Mouse (Mus musculus): Measurements from ENCODE around the gene Ccdc125.

The Ccdc125 gene

DNA sequence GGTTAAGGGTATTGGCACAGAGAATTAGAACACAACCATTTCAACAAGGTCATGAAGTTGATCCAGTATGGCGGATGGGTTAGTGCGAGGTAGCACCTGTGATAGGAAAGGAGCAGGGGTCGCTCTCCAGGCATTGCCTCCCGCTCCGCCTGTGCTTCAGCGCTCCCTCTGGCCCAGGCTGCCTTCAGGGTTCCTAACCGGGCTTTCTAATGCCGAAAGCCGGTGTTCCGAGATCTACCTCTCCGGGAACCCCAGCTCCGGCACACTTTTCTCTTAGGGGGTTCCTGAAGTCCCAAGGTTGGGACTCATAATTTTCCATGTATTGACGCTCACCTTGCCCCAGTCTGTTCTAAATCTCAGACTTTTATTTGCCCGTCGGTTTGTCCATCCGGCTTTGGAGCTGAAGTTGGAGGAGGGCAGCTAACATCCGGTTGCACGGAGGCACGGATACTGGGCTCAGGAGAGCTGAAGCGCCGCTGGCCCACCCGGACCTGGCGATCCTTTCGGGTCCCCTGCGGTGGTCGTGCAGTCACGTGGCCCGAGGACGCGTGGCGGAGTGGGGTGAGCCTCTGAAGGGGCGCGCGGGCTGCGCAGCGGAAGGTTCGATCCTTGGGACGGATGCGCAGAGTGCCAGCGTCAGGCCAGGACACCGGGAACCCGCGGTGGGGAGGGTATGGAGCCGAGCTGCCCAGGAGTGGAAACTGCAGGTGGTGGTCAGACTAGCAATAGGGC is at the start of gene Ccdc125:
Gene Ccdc125, plus strand, starts transcription at position 427 of the 732 bp plus-strand sequence.
- DNase-seq (ENCODE audit: extremely low spot score, low spot score), result peak; percentile 64

DNA sequence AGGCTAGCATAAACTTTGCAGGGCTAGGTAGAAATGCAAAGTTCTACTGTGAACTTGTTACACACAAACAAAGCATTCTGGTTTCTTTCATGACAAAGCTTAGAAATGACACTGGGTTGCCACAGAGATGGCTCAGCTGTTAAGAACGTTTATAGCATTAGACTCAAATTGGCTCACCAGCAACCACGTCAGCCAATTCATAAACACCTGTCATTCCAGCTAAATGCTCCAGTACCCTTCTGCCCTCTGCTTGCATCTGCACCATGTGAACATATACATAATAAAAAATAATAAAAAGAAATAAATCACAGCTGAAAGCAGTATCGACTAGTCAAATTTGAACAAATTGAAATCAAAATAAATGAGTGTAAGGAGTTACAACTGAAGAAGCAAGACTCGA is 47.3 kb upstream of the Ccdc125 start:
- DNase-seq (ENCODE audit: extremely low spot score, low spot score), result no peak

DNA sequence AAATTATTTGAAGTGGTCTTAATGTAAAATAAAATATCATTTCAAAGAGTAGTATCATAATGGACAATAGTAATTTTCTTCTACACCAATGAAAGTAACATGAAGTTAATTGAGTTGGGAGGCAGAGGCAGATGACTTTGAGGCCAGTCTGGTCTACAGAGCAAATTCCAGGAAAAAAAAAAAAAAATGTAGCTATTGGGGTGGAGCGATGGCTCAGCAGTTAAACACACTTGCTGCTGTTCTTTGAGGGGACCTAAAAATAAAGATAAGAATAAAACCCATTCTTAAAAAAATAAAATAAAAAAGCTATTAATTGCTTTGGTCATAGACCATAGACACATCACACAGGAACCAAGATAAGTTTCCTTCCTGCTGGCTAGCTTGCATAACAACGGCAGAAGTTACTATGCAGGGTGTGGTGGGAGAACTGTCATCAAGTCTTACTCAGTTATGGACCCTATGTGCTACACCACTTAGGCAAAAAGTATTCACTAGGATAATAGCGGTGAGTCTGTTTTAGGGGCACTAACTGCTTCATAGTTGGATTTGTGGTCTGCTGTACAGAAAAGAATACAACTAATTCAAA is 35.3 kb upstream of the Ccdc125 start:
- DNase-seq (ENCODE audit: extremely low spot score, low spot score), result no peak

DNA sequence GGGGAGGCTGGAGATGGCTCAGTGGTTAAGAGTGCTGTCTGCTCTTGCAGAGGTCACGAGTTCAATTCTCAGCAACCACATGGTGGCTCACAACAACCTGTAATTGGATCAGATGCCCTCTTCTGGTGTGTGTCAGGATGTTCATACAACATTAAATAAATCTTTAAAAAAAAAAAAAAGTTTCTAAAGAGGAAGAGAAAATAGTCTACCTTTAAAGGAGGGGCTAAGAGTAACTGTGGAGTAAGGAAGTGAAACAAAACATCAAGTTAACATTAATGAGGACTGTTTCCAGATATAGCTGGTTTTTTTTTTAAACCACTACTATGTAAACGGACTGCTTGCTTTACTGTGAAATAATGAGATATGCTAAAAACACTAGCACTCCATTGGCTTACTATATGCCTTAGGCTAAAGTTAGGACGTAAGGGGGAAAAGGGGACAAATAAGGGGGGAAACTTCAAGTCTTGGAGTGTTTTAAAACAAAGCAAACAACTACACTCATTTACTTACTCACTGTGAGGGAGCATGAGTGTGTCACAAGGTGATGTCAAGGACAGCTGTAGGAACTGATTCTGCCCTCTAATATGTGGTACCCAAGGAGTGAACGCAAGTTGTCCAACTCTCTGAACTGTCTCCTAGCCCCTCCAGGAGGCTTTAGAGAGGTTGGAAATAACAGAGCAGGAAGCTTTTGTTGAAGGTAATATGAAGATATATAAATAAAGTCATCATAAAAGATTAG is 26.9 kb upstream of the Ccdc125 start:
- no peak for DNase-seq (ENCODE audit: extremely low spot score, low spot score)

DNA sequence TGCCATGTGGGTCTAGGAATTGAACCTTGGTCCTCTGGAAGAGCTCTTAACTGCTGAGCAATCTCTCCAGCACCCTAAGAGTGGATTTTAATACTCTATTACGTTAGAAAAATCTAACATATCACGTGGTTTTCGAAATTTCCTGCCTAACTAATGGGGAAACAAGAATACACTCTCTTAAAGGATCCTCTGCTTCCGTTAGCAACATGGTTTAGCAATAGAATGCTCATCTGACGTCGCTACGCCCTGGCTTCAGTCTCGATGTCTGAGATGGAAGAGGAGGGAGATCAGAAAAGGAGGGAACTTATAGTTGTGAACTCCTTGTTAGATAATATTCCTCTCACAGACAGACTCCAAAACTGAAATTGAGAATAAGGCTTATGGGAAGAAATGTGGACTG is 21.3 kb upstream of the Ccdc125 start:
- no peak for DNase-seq (ENCODE audit: extremely low spot score, low spot score)

DNA sequence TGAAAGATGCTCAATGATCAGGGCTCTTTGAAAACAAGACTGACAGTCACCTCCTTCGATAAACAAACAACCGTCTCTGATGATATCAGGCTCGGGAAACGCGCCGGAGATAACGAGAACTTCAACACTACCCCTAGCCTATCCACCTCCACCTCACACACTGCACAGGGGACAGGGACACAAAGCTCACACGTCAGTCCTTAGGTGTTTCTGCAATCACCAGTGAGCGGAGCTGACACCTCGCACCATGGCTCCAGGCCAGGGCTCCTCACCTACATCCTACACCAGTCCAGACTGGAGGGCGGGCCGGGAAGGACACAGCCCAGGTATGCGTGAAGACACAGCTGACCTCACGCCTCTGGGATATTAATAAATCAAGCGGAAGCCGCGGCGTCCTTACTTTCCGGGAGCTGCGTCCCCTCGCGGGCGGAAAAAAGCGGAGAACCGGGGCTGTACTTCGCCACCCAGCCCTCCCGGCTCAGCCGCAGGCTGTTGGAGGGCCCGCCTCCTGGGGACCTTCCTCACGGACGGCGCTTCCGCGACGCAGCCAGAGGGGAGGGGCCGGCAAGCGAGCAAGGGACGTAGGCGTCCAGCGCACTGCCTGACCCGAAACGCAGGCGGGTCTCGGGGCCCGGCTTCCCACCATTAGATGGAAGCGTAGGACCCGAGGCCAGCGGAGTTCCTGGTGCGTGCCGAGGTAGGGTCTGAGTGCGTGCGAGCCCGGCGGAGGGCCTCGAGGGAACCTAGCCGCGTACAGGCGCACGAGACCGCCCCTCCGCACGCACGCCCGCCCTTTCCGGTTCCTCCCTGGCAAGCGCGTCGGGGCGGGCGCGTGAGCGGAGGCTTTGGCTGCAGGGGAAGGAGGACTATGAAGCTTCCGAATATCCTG is 18.7 kb upstream of the Ccdc125 start, which contains the start of the genes Ak6 and Rad17:
Gene Ak6, plus strand, starts transcription at position 430 of the 889 bp plus-strand sequence.
Gene Rad17, minus strand, starts transcription at position 502 of the 889 bp plus-strand sequence.
- peak; percentile 94 for DNase-seq (ENCODE audit: extremely low spot score, low spot score)

DNA sequence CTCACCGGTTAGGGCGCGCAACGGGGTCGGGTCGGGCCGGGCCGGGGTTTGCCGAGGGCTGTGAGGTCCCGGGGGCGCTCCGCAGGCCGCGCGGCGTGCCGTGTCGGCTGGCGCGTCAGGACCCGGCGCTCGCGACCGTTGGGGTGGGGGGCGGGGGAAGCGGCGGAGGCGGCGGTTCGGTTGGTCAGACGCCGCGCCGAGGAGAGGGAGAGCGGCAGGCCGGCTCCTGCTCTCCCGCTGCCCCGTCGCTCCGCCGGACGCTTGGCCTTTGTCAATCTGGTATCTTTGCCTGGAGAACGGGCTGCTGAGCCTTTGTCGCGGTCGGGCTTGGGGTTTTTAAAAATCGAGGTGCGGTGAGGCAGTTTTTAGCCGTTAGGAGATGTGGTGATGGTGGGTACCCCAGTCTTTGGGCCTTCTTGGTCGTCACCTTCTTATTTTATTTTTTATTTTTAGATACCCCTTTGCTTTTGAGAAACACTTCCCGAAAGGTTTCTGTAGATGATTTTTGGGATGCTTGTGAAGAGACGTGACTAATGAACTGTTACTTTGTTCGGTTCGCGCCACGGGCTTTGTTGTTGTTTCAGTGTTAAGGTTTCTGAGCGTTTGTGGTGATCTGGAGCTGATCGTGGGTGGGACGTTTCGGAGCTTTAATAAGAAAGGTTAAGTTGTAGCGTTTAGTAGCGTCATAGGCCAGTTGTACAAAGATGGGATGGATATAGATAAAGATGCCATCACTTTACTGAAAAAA is 17.9 kb upstream of the Ccdc125 start, which contains the start of gene Taf9:
Gene Taf9, plus strand, starts transcription at position 141 of the 748 bp plus-strand sequence.
- DNase-seq (ENCODE audit: extremely low spot score, low spot score), result no peak

DNA sequence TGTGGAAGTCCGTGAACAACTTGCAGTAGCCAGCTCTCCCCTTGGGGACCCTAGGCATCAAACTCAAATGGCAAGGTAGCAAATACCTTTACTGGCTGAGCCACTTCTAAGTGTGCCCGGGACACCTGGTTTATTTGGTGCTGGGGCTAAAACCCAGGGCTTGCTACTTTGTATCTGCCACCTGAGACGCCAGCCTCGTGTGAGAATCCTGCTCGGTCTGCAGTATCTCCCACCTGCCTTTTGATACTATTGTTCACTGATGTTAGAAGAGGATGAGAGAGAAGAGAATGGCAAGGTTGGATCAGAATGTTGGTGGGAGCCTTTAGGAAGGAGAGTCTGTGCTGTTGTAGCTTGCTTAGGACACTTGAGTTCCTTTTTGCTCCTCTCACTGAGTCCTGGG is 11.4 kb upstream of the Ccdc125 start:
- DNase-seq (ENCODE audit: extremely low spot score, low spot score), result no peak

DNA sequence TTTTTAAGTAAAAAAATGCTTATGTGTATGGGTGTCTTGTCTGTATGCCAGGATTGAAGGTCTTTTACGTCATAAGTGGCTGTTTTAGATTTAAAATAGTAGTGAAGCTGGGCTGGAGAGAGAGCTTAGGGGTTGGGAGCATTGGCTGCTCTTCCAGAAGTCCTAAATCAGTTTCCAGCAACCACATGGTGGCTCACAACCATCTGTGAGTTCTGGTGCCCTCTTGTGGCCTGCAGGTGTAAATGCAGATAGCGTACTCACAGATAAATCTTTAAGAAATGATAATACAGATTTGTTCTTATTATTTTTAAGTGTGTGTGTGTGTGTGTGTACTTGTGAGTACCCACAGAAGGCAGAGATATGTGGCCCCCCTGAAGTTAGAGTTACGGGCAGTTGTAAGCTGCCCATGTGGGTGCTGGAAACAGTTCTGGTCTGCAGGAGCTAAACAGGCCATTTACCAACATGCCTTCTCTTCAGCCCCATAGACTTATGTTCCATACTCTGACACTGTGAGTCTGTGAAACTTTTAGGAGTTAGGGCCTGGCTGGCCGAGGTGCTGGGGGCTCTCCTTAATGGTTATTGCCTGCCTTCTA is 9.6 kb upstream of the Ccdc125 start:
- peak; percentile 58 for DNase-seq (ENCODE audit: extremely low spot score, low spot score)

DNA sequence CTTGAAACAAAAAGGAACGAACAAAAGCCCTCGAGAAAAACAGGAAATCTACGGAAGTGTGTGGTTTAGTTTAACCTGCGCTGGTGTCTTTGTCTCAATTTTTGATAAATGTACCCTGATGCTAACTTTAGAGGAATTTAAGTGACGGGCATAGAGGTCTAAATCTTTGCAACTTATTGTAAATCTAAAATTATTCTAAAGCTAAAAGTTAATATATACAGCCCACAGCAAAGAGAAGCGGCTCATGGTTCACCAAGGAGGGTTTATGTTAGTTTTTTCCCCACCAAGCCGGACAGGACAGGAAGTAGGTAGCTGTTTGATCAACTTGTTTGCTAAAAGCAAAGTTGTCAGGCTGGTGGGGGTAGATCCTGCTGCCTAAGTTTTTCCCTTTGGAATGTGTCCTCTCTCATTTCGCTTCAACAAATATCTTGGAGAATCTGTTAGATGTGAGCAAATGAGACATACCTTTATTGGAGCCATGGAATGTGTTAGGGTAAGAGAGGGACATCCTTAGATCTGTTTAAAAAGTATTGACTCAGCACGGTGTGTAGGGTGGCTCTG is 744 bp downstream of the Ccdc125 start:
- no peak for DNase-seq (ENCODE audit: extremely low spot score, low spot score)

DNA sequence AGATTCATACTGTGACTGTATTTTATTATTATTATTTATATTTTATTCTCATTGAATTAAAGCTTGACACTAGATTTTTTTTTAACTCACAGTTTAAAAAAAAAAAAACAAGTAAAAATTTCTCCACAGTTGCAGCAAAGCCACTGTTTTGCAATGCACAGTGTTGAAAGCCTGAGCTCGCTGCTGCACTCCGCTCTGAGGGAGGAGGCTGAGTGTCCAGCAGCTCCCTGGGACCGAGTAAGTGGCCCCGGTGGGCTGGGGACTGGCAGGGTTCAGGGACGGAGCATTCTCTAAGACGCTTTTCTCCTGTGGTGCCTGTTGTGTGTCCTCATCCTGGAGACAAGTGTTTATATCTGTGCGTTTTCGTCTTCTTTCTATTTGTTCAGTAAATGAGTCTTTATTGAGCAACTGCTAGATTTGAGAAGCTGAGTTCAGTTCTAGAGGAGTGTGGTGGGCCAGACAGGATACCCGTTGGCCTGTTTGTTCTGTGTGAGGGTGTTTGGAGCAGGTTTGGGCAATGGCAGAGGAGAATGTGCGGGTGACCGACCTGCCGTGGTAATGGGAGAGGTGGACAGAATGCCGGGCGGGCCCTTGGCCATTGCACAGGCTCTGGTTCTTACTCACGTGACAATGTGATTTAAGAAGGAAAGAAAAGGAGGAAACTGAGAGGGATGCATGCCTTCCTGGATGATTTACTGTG is 6.6 kb downstream of the Ccdc125 start:
- DNase-seq (ENCODE audit: extremely low spot score, low spot score), result no peak

DNA sequence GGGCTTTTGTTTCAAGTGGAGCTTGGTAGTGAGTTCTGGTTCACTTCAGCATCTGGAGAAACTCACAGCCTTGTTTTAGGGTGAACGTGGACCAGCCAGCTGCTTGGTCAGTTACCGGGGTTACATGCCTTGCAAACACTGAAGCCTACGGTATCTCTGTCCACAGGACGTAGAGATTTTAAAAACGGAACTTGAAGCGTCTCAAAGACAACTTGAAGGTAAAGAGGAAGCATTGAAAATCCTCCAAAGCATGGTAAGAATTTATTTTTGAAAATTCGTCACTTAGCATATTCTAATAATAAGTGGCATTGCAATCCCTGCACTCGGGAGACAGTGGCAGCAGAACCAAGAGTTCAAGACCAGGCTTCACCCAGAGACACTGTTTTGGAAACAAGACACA is 12.1 kb downstream of the Ccdc125 start:
- no peak for DNase-seq (ENCODE audit: extremely low spot score, low spot score)

DNA sequence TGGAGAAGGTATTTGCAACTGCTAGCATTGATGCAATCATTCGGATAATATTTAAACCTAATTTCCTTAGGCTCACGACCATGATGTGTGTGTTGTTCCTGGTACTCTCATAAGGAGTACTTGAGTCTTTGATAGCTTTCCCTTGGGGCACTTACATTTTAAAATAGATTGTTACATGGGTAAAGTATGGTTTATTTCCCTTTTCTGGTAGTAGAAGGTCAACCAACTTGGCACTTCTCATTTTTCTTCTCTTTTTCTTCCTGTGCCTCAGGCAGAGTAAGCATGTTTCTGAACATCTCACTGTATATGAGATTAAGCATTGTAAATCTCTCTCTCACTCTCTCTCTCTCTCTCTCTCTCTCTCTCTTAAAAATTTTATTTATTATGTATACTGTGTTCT is 13.3 kb downstream of the Ccdc125 start:
- no peak for DNase-seq (ENCODE audit: extremely low spot score, low spot score)

DNA sequence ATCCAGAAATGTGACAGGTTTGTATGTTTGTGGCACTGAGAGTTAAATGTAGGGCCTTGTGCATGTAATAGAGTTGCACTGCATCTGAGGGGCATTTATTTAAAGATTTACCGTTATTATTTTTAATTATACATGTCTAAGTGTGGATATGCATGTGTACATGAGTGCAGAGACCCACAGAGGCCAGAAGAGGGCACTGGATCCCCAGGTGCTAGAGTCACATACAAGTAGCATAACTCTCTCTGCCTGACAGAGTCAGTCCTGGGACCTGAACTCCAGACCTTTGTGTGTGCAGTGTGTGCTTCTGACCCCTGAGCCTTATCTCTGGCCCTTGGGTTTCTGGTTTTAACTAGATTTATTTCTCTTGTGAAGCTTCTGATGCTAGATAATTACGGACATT is 14.8 kb downstream of the Ccdc125 start:
- DNase-seq (ENCODE audit: extremely low spot score, low spot score), result no peak

DNA sequence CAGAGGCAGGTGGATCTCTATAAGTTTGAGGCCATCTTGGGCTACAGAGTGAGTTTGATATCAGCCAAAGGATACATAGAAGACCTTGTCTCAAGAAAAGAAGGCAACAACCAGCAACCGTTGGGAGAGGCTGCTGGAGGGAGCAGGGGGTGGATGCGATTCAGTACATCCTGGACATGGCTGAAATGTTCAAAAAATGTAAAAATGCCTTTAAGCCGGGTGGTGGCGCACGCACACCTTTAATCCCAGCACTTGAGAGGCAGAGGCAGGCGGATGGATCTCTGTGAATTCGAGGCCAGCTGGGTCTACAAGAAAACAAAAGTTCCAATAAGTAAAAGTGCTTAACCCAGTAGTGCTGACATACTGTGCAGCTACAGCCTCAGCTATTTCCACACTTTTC is 18.0 kb downstream of the Ccdc125 start:
- DNase-seq (ENCODE audit: extremely low spot score, low spot score), result no peak

DNA sequence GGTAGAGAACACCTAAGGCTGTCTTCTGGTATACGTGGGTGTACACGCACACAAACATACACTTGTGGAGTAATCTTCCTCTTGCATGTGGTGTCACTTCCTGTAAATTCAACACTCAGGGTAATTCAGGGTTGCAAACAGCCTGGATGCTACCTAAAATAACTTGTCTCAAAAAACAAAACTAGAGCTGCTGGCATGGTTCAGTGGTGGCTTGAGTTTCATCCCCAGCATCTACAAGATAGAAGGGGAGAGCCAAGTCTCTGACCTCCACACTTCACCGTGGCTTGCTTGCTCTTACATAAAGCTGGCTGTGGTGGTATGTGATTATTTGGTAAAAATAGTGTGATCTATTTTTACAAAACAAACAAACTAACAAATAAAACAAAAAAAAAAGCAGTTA is 28.0 kb downstream of the Ccdc125 start:
- DNase-seq (ENCODE audit: extremely low spot score, low spot score), result no peak

DNA sequence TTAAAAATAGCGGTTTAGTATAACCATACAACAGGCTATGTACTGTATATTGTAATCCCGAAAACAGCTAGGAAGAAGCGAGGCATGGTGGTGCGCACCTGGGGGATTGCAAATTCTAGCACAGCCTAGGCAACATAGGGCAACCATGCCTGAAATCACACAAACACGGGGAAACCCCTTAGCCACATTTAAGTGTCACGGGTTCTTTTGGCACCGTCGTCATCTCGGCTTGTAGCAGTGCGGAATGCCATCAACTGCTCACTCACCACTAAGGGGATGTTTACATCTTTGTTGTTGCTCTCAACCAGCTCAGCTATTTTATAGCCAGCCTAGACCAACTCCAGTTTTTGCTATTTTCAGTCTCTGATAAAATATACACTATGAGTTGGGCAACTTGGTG is 29.3 kb downstream of the Ccdc125 start:
- no peak for DNase-seq (ENCODE audit: extremely low spot score, low spot score)

DNA sequence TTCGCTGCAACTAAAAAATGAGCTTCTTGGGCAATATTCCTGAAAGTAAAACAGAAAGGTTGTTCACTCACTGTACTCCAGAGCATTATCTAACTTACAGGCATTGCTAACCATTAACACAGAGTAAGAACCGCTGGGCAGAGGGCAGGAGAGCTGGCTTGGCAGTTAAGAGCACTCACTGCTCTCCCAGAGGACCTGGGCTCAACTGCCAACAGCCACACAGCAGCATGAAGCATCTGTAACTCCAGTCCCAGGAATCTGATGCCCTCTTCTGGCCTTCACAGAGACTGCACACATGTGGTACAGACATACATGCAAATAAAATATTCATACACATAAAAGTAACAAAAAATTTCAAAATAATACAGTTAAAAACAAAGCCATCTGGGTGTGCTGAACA is 34.0 kb downstream of the Ccdc125 start:
- no peak for DNase-seq (ENCODE audit: extremely low spot score, low spot score)

DNA sequence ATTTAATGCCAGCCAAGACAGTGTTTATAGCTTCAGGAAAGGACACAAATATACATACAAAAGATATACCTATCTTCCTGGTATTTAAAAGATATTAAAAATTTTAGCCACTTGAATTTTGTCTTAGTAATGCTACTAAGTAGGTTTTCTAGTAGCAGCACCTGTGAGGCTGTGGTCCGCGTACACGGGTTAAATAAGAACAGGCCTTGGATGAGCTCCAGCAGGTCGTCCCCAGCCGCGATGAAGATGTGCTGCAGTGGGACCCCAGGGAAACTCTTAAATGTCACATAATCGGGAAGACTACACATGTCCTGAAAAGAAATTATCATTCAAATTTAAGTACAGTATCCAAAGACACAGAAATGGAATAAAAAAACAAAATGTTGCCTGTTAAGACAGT is 36.7 kb downstream of the Ccdc125 start:
- DNase-seq (ENCODE audit: extremely low spot score, low spot score), result no peak

Data from neural tube, embryonic 10.5 days (tissue).